Mouse (Mus musculus): ENCODE measurements around the gene Hils1.
A peak's percentile ranks its signal among the peaks of the same experiment; 100 is the strongest.

The Hils1 gene

GRCm38 (mm10) chr11:94988780-94989561 lies 21.6 kb downstream of the Hils1 start:
- DNase-seq (ENCODE audit: low spot score): no peak

GRCm38 (mm10) chr11:94989562-94990017 lies 22.2 kb downstream of the Hils1 start:
- DNase-seq (ENCODE audit: low spot score): peak; percentile 76

- DNase-seq (ENCODE audit: low spot score): no peak
These were observed 22.8 kb downstream of the Hils1 start for GRCm38 (mm10) chr11:94990102-94990748.

- DNase-seq (ENCODE audit: low spot score): peak; percentile 90
These were observed 23.6 kb downstream of the Hils1 start, which contains the start of gene Ppp1r9b for GRCm38 (mm10) chr11:94990749-94991577. Gene Ppp1r9b, plus strand, starts transcription at chr11:94991035.

GRCm38 (mm10) chr11:94991641-94992479 lies 24.5 kb downstream of the Hils1 start:
- no peak for DNase-seq (ENCODE audit: low spot score)

- no peak for DNase-seq (ENCODE audit: low spot score)
These were observed 25.0 kb downstream of the Hils1 start for GRCm38 (mm10) chr11:94992480-94992753.

GRCm38 (mm10) chr11:94992754-94993606 lies 25.6 kb downstream of the Hils1 start:
- peak; percentile 55 for DNase-seq (ENCODE audit: low spot score)

- no peak for DNase-seq (ENCODE audit: low spot score)
These were observed 26.9 kb downstream of the Hils1 start for GRCm38 (mm10) chr11:94994208-94994814.

- no peak for DNase-seq (ENCODE audit: low spot score)
These were observed 27.8 kb downstream of the Hils1 start for GRCm38 (mm10) chr11:94994947-94995772.

- DNase-seq (ENCODE audit: low spot score): no peak
These were observed 28.7 kb downstream of the Hils1 start for GRCm38 (mm10) chr11:94996101-94996500.

GRCm38 (mm10) chr11:94996984-94997383 lies 29.6 kb downstream of the Hils1 start:
- DNase-seq (ENCODE audit: low spot score): no peak

- DNase-seq (ENCODE audit: low spot score): no peak
These were observed 30.2 kb downstream of the Hils1 start for GRCm38 (mm10) chr11:94997596-94997995.

GRCm38 (mm10) chr11:94998041-94998531 lies 30.7 kb downstream of the Hils1 start:
- no peak for DNase-seq (ENCODE audit: low spot score)

GRCm38 (mm10) chr11:95000128-95000527 lies 32.7 kb downstream of the Hils1 start:
- no peak for DNase-seq (ENCODE audit: low spot score)

GRCm38 (mm10) chr11:95000548-95000947 lies 33.2 kb downstream of the Hils1 start:
- no peak for DNase-seq (ENCODE audit: low spot score)

GRCm38 (mm10) chr11:95001058-95001457 lies 33.7 kb downstream of the Hils1 start:
- DNase-seq (ENCODE audit: low spot score): no peak

- DNase-seq (ENCODE audit: low spot score): no peak
These were observed 34.4 kb downstream of the Hils1 start for GRCm38 (mm10) chr11:95001584-95002347.

- no peak for DNase-seq (ENCODE audit: low spot score)
These were observed 35.3 kb downstream of the Hils1 start for GRCm38 (mm10) chr11:95002705-95003104.

All from ovary, adult 18-20 months (tissue).